In the genomic region with DNA sequence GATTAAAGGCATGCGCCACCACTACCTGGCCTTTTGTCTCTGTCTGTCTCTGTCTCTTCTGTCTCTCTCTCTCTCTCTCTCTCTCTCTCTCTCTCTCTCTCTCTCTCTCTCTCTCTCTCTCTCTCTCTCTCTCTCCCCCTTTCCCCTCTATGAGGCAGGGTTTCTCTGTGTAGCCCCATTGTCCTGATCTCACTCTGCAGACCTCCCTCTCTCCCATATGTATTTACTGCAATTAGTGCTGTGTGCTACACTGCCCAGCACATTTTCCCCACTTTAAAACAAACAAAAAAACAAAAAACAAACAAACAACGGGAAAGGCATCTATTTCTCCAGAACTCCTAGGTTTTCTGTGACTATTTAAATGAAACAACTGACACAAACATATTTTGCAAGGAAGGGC, we compare ENCODE assay signal across 11 mouse cellular contexts.
"Had no signal": no experiment of that assay in that cellular context is flagged by ENCODE, and none has a peak within 500 bp of the region (broad histone marks: within the 10 kb centered on the region; RNA-seq: fewer than 3 reads in every experiment).

No protein-coding gene starts in this region.

- H3K4me2 ChIP-seq: intestine, embryonic 15.5 days; kidney, embryonic 15.5 days; limb, embryonic 12.5 days had no signal

- DNase-seq: kidney, adult 2 months; kidney, postnatal 14 days; lung, adult 18-20 months; lung, postnatal 36 days; spleen, adult 18-20 months; thymus, adult 2 months; thymus, postnatal 25 days had no signal

- H3K9ac ChIP-seq: intestine, embryonic 15.5 days; kidney, embryonic 15.5 days; limb, embryonic 12.5 days; liver, embryonic 14.5 days had no signal

- H3K27ac ChIP-seq: intestine, embryonic 15.5 days; kidney, embryonic 15.5 days; limb, embryonic 12.5 days; liver, embryonic 14.5 days had no signal

- H3K36me3 ChIP-seq: intestine, embryonic 15.5 days; kidney, embryonic 15.5 days; limb, embryonic 12.5 days had no signal

- H3K9me3 ChIP-seq: intestine, embryonic 15.5 days; kidney, embryonic 15.5 days; limb, embryonic 12.5 days had no signal

- H3K4me3 ChIP-seq: intestine, embryonic 15.5 days; kidney, embryonic 15.5 days; limb, embryonic 12.5 days had no signal

- H3K27me3 ChIP-seq: intestine, embryonic 15.5 days; kidney, embryonic 15.5 days; limb, embryonic 12.5 days had no signal

- H3K4me1 ChIP-seq: intestine, embryonic 15.5 days; kidney, embryonic 15.5 days had no signal
